Mouse (Mus musculus): ENCODE measurements around the gene Cdkl1. TPM values are rescaled to one million over a fixed set of nuclear protein-coding genes. Genes with fewer than 3 reads are reported as not detected.

Cdkl1 gene
- polyA plus RNA-seq, 1 experiment from 2014 or later, result 1.6 TPM

GRCm38 (mm10) chr12:69807399-69807985 is 16.4 kb upstream of the Cdkl1 start:
- Histone ChIP-seq H3K4me2 (replicated peaks) (no peak overlapping the region), H3K4me3 (no peak overlapping the region), H3K4me1 (no peaks in the 10 kb centered on the region), H3K27me3 (replicated peaks) (no peaks in the 10 kb centered on the region), H3K9ac (no peak overlapping the region), H3K27ac (no peak overlapping the region), H3K36me3 (peaks cover 29% of the 10 kb centered on the region), H3K9me3 (no peaks in the 10 kb centered on the region)
- WGBS, result 61% methylated on average over 11 of the region's 11 CpGs
- no peak for ATAC-seq (ENCODE audit: low FRiP score, low read depth)

- Histone ChIP-seq H3K27me3 (replicated peaks) (no peaks in the 10 kb centered on the region), H3K27ac (no peak overlapping the region), H3K9me3 (no peaks in the 10 kb centered on the region), H3K4me3 (no peak overlapping the region), H3K4me2 (replicated peaks) (no peak overlapping the region), H3K9ac (no peak overlapping the region), H3K4me1 (no peaks in the 10 kb centered on the region), H3K36me3 (peaks cover 28% of the 10 kb centered on the region)
- no peak for ATAC-seq (ENCODE audit: low FRiP score, low read depth)
- WGBS, result 91% methylated on average over 6 of the region's 6 CpGs
Observed at GRCm38 (mm10) chr12:69805148-69805547, 14.1 kb upstream of the Cdkl1 start.

GRCm38 (mm10) chr12:69804393-69805070 is 13.5 kb upstream of the Cdkl1 start:
- ATAC-seq (ENCODE audit: low FRiP score, low read depth), result no peak

GRCm38 (mm10) chr12:69803196-69803595 is 12.1 kb upstream of the Cdkl1 start:
- no peak for ATAC-seq (ENCODE audit: low FRiP score, low read depth)
- 87% methylated on average over 4 of the region's 6 CpGs for WGBS
- Histone ChIP-seq H3K9ac (no peak overlapping the region), H3K27ac (no peak overlapping the region), H3K4me1 (no peaks in the 10 kb centered on the region), H3K36me3 (peaks cover 28% of the 10 kb centered on the region), H3K9me3 (no peaks in the 10 kb centered on the region), H3K27me3 (replicated peaks) (no peaks in the 10 kb centered on the region), H3K4me3 (no peak overlapping the region), H3K4me2 (replicated peaks) (no peak overlapping the region)

More at GRCm38 (mm10) chr12:69804393-69805070, 13.5 kb upstream of the Cdkl1 start:
- Histone ChIP-seq H3K27me3 (replicated peaks) (no peaks in the 10 kb centered on the region), H3K36me3 (peaks cover 28% of the 10 kb centered on the region), H3K9me3 (no peaks in the 10 kb centered on the region), H3K9ac (no peak overlapping the region), H3K4me2 (replicated peaks) (no peak overlapping the region), H3K4me3 (no peak overlapping the region), H3K4me1 (no peaks in the 10 kb centered on the region), H3K27ac (no peak overlapping the region)
- WGBS, result 92% methylated on average over 10 of the region's 10 CpGs

GRCm38 (mm10) chr12:69800586-69800985 is 9.5 kb upstream of the Cdkl1 start:
- H3K4me3 ChIP-seq, result no peak overlapping the region
- no peaks in the 10 kb centered on the region for H3K27me3 ChIP-seq (replicated peaks)
- WGBS, result 88% methylated on average over 4 of the region's 4 CpGs
- ATAC-seq (ENCODE audit: low FRiP score, low read depth), result no peak
- H3K4me2 ChIP-seq (replicated peaks), result no peak overlapping the region
- peaks cover 15% of the 10 kb centered on the region for H3K36me3 ChIP-seq
- H3K9me3 ChIP-seq, result no peaks in the 10 kb centered on the region
- no peak overlapping the region for H3K9ac ChIP-seq
- H3K4me1 ChIP-seq, result no peaks in the 10 kb centered on the region
- no peak overlapping the region for H3K27ac ChIP-seq

- 91% methylated on average over 3 of the region's 3 CpGs for WGBS
- no peaks in the 10 kb centered on the region for H3K36me3 ChIP-seq
Observed at GRCm38 (mm10) chr12:69796311-69796710, 5.2 kb upstream of the Cdkl1 start.

GRCm38 (mm10) chr12:69789766-69790529 is 1.1 kb downstream of the Cdkl1 start:
- WGBS, result 31% methylated on average over 27 of the region's 27 CpGs
- Histone ChIP-seq H3K9me3 (no peaks in the 10 kb centered on the region), H3K4me1 (peaks cover 18% of the 10 kb centered on the region; the same call in 1 of the 2 replicates), H3K4me3 (peak overlapping the region; percentile 49), H3K27me3 (replicated peaks) (no peaks in the 10 kb centered on the region), H3K36me3 (no peaks in the 10 kb centered on the region), H3K27ac (no peak overlapping the region), H3K4me2 (replicated peaks) (peak overlapping the region; percentile 99), H3K9ac (peak overlapping the region; percentile 61)
- 0 out of 2 replicates have a peak, but pooled peaks have one; percentile 18 for ATAC-seq (ENCODE audit: low FRiP score, low read depth)

More at GRCm38 (mm10) chr12:69796311-69796710, 5.2 kb upstream of the Cdkl1 start:
- H3K27me3 ChIP-seq (replicated peaks), result no peaks in the 10 kb centered on the region
- peaks cover 3% of the 10 kb centered on the region; the same call in 1 of the 2 replicates for H3K4me1 ChIP-seq
- ATAC-seq (ENCODE audit: low FRiP score, low read depth), result no peak
- H3K4me3 ChIP-seq, result no peak overlapping the region
- H3K27ac ChIP-seq, result no peak overlapping the region
- no peak overlapping the region for H3K9ac ChIP-seq
- no peaks in the 10 kb centered on the region for H3K9me3 ChIP-seq
- no peak overlapping the region for H3K4me2 ChIP-seq (replicated peaks)

- Histone ChIP-seq H3K4me3 (no peak overlapping the region), H3K9ac (no peak overlapping the region), H3K27ac (no peak overlapping the region), H3K4me2 (replicated peaks) (no peak overlapping the region), H3K9me3 (no peaks in the 10 kb centered on the region), H3K27me3 (replicated peaks) (no peaks in the 10 kb centered on the region), H3K4me1 (peaks cover 18% of the 10 kb centered on the region; the same call in 1 of the 2 replicates), H3K36me3 (no peaks in the 10 kb centered on the region)
- 90% methylated on average over 5 of the region's 5 CpGs for WGBS
- no peak for ATAC-seq (ENCODE audit: low FRiP score, low read depth)
Observed at GRCm38 (mm10) chr12:69788380-69788779, 2.7 kb downstream of the Cdkl1 start.

- no peak overlapping the region for H3K27ac ChIP-seq
- ATAC-seq (ENCODE audit: low FRiP score, low read depth), result no peak
- H3K27me3 ChIP-seq (replicated peaks), result no peaks in the 10 kb centered on the region
- no peak overlapping the region for H3K9ac ChIP-seq
- H3K36me3 ChIP-seq, result no peaks in the 10 kb centered on the region
- no peak overlapping the region for H3K4me3 ChIP-seq
- H3K4me2 ChIP-seq (replicated peaks), result no peak overlapping the region
- no peaks in the 10 kb centered on the region for H3K9me3 ChIP-seq
- 87% methylated on average over 9 of the region's 9 CpGs for WGBS
- 0 out of 2 replicates have a peak, but pooled peaks cover 7% of the 10 kb centered on the region for H3K4me1 ChIP-seq
Observed at GRCm38 (mm10) chr12:69785471-69785870, 5.6 kb downstream of the Cdkl1 start.

- no peak overlapping the region for H3K9ac ChIP-seq
- ATAC-seq (ENCODE audit: low FRiP score, low read depth), result no peak
- no peaks in the 10 kb centered on the region for H3K9me3 ChIP-seq
- H3K4me1 ChIP-seq, result no peaks in the 10 kb centered on the region
- WGBS, result 46% methylated on average over 6 of the region's 6 CpGs
- no peaks in the 10 kb centered on the region for H3K27me3 ChIP-seq (replicated peaks)
- no peak overlapping the region for H3K27ac ChIP-seq
- no peak overlapping the region for H3K4me3 ChIP-seq
- no peaks in the 10 kb centered on the region for H3K36me3 ChIP-seq
- H3K4me2 ChIP-seq (replicated peaks), result no peak overlapping the region
Observed at GRCm38 (mm10) chr12:69783247-69784025, 7.6 kb downstream of the Cdkl1 start.

- 0 out of 2 replicates have a peak, but pooled peaks have one; percentile 37 for ATAC-seq (ENCODE audit: low FRiP score, low read depth)
Observed at GRCm38 (mm10) chr12:69781935-69782650, 9.0 kb downstream of the Cdkl1 start.

More at GRCm38 (mm10) chr12:69781935-69782650, 9.0 kb downstream of the Cdkl1 start:
- Histone ChIP-seq H3K27me3 (replicated peaks) (no peaks in the 10 kb centered on the region), H3K4me1 (no peaks in the 10 kb centered on the region), H3K27ac (no peak overlapping the region), H3K9ac (no peak overlapping the region), H3K9me3 (no peaks in the 10 kb centered on the region), H3K4me2 (replicated peaks) (no peak overlapping the region), H3K36me3 (no peaks in the 10 kb centered on the region), H3K4me3 (no peak overlapping the region)
- 72% methylated on average over 10 of the region's 10 CpGs for WGBS
